Mouse (Mus musculus): ENCODE measurements around the gene Ifit2. TPM values are rescaled to one million over a fixed set of nuclear protein-coding genes. Genes with fewer than 3 reads are reported as not detected.
"Not testable (repeated sequence)": the region's sequence is repeated elsewhere in the genome, so short reads cannot be mapped to it uniquely, and the experiment has no call there.

The Ifit2 gene
- total RNA-seq, 2 experiments from 2014 or later: 0.92 to 1.7 TPM

GRCm38 (mm10) chr19:34596811-34597210, 46.3 kb downstream of the Ifit2 start:
- no peak for DNase-seq

- peak; percentile 30 for DNase-seq
Observed at GRCm38 (mm10) chr19:34598341-34598740, 47.8 kb downstream of the Ifit2 start.

GRCm38 (mm10) chr19:34599250-34599649, 48.8 kb downstream of the Ifit2 start:
- not testable (repeated sequence) for DNase-seq

GRCm38 (mm10) chr19:34601888-34602287, 51.4 kb downstream of the Ifit2 start, which contains the start of gene Ifit1bl1:
Gene Ifit1bl1 (minus strand): TSS chr19:34601956.
- not testable (repeated sequence) for DNase-seq

GRCm38 (mm10) chr19:34605472-34605871, 55.0 kb downstream of the Ifit2 start:
- no peak for DNase-seq

GRCm38 (mm10) chr19:34607237-34608051, 57.0 kb downstream of the Ifit2 start, which contains the start of gene Ifit3b:
Gene Ifit3b (plus strand): TSS chr19:34607970.
- peak; percentile 27 for DNase-seq

- DNase-seq: not testable (repeated sequence)
Observed at GRCm38 (mm10) chr19:34610118-34610517, 59.6 kb downstream of the Ifit2 start.

- not testable (repeated sequence) for DNase-seq
Observed at GRCm38 (mm10) chr19:34612243-34613001, 61.9 kb downstream of the Ifit2 start.

GRCm38 (mm10) chr19:34620871-34621270, 70.4 kb downstream of the Ifit2 start:
- DNase-seq: no peak

- no peak for DNase-seq
Observed at GRCm38 (mm10) chr19:34623781-34624180, 73.3 kb downstream of the Ifit2 start.

GRCm38 (mm10) chr19:34624663-34625062, 74.2 kb downstream of the Ifit2 start:
- no peak for DNase-seq

Other genes with a start within 250 kb of the Ifit2 start
- not detected for gene Ch25h, start 75.5 kb upstream of the Ifit2 start, total RNA-seq (2021)
- 1 to 10 TPM; 6.5 to 9.7 TPM for gene Lipa, start 23.2 kb upstream of the Ifit2 start, total RNA-seq (2021)
- gene Ifit3, start 32.8 kb downstream of the Ifit2 start, total RNA-seq (2021): under 1 TPM; 0.88 to 0.95 TPM
- not detected for gene Ifit1bl1, start 51.3 kb downstream of the Ifit2 start, total RNA-seq (2021)
- under 1 TPM; 0.23 to 0.70 TPM for gene Ifit3b, start 57.3 kb downstream of the Ifit2 start, total RNA-seq (2021)
- not detected for gene Ifit1bl2, start 90.0 kb downstream of the Ifit2 start, total RNA-seq (2021)
- gene Ifit1, start 90.2 kb downstream of the Ifit2 start, total RNA-seq (2021): under 1 TPM; 0.43 to 0.54 TPM
- 1 to 10 TPM in 1 of 2 experiments, under 1 TPM in 1; 0.54 to 1.2 TPM for gene Slc16a12, start 196.6 kb downstream of the Ifit2 start, total RNA-seq (2021)

Data from gastrocnemius, postnatal 25 days (tissue).